Mouse (Mus musculus) erythroblast, embryonic 14.5 days (primary cell): Measurements from ENCODE around the gene Tmem30b. TPM values are rescaled to one million over a fixed set of nuclear protein-coding genes. Genes with fewer than 3 reads are reported as not detected.

Source experiments
- H3K27me3 ChIP-seq: 2 replicates; pipeline ENCODE4 v1.6.1; 2012; ENCODE audit warnings: inconsistent platforms; ENCODE audit not compliant: control insufficient read depth
- H3K36me3 ChIP-seq: 2 replicates; pipeline ENCODE4 v1.6.1; 2012; ENCODE audit warnings: mild to moderate bottlenecking, inconsistent platforms; ENCODE audit not compliant: control insufficient read depth
- H3K4me1 ChIP-seq: 2 replicates; pipeline ENCODE4 v1.6.1; 2012; ENCODE audit warnings: inconsistent platforms; ENCODE audit not compliant: control insufficient read depth
- H3K4me3 ChIP-seq: replicated peaks from 2 replicates; pipeline ENCODE3; 2012; ENCODE audit warnings: moderate library complexity, mild to moderate bottlenecking, inconsistent platforms
- H3K9me3 ChIP-seq: 2 replicates; pipeline ENCODE4 v1.6.1; 2012; ENCODE audit warnings: low read length, inconsistent platforms, mixed read lengths; ENCODE audit not compliant: control insufficient read depth
- GATA1 ChIP-seq: IDR thresholded peaks from 2 replicates; pipeline ENCODE4 v1.6.1; 2012; ENCODE audit warnings: low read length, inconsistent platforms, mixed read lengths
- TAL1 ChIP-seq: IDR thresholded peaks from 3 replicates; pipeline ENCODE4 v1.6.1; 2012; ENCODE audit warnings: low read length, inconsistent platforms, mixed read lengths
- polyA plus RNA-seq: library from polyadenylated mRNA; stranded (reverse); fragments of >175 nt; gene quantifications from 2 replicates; pipeline ENCODE4 v1.2.3, GENCODE M21; 2012

The Tmem30b gene
- polyA plus RNA-seq, 1 experiment = not detected

- no peaks in the 10 kb centered on the region for H3K9me3 ChIP-seq
- H3K4me3 ChIP-seq = no peak overlapping the region
- H3K36me3 ChIP-seq = no peaks in the 10 kb centered on the region
- H3K27me3 ChIP-seq = no peaks in the 10 kb centered on the region
- no peaks in the 10 kb centered on the region for H3K4me1 ChIP-seq
- no peak for TF ChIP-seq GATA1
- no peak for TF ChIP-seq TAL1
Observed at GRCm38 (mm10) chr12:73525254-73525885, 20.8 kb downstream of the Tmem30b start.

- Histone ChIP-seq H3K4me1 (no peaks in the 10 kb centered on the region), H3K9me3 (no peaks in the 10 kb centered on the region), H3K4me3 (no peak overlapping the region), H3K36me3 (no peaks in the 10 kb centered on the region), H3K27me3 (no peaks in the 10 kb centered on the region)
- TF ChIP-seq TAL1 (no peak), GATA1 (no peak)
Observed at GRCm38 (mm10) chr12:73523066-73523465, 23.1 kb downstream of the Tmem30b start.

- H3K4me1 ChIP-seq = no peaks in the 10 kb centered on the region
- no peaks in the 10 kb centered on the region for H3K27me3 ChIP-seq
- TF ChIP-seq GATA1 (no peak), TAL1 (no peak)
- H3K4me3 ChIP-seq = no peak overlapping the region
- H3K9me3 ChIP-seq = no peaks in the 10 kb centered on the region
- H3K36me3 ChIP-seq = no peaks in the 10 kb centered on the region
Observed at GRCm38 (mm10) chr12:73521944-73522343, 24.2 kb downstream of the Tmem30b start.

- no peak for TF ChIP-seq GATA1
- Histone ChIP-seq H3K36me3 (no peaks in the 10 kb centered on the region), H3K4me1 (no peaks in the 10 kb centered on the region), H3K27me3 (no peaks in the 10 kb centered on the region), H3K9me3 (no peaks in the 10 kb centered on the region), H3K4me3 (no peak overlapping the region)
Observed at GRCm38 (mm10) chr12:73521238-73521841, 24.9 kb downstream of the Tmem30b start.

- Histone ChIP-seq H3K36me3 (no peaks in the 10 kb centered on the region), H3K4me1 (no peaks in the 10 kb centered on the region), H3K4me3 (no peak overlapping the region), H3K9me3 (no peaks in the 10 kb centered on the region), H3K27me3 (no peaks in the 10 kb centered on the region)
- TF ChIP-seq TAL1 (no peak), GATA1 (no peak)
Observed at GRCm38 (mm10) chr12:73517768-73518167, 28.4 kb downstream of the Tmem30b start.

- no peaks in the 10 kb centered on the region for H3K4me1 ChIP-seq
- H3K4me3 ChIP-seq = no peak overlapping the region
- H3K9me3 ChIP-seq = no peaks in the 10 kb centered on the region
- TF ChIP-seq TAL1 = no peak
- no peak for TF ChIP-seq GATA1
- no peaks in the 10 kb centered on the region for H3K36me3 ChIP-seq
- H3K27me3 ChIP-seq = no peaks in the 10 kb centered on the region
Observed at GRCm38 (mm10) chr12:73517022-73517709, 29.0 kb downstream of the Tmem30b start.

- Histone ChIP-seq H3K9me3 (no peaks in the 10 kb centered on the region), H3K36me3 (no peaks in the 10 kb centered on the region), H3K4me1 (no peaks in the 10 kb centered on the region), H3K4me3 (no peak overlapping the region), H3K27me3 (no peaks in the 10 kb centered on the region)
- TF ChIP-seq GATA1 = no peak
- TF ChIP-seq TAL1 = no peak
Observed at GRCm38 (mm10) chr12:73516516-73516915, 29.7 kb downstream of the Tmem30b start.

- Histone ChIP-seq H3K4me3 (no peak overlapping the region), H3K36me3 (no peaks in the 10 kb centered on the region), H3K27me3 (no peaks in the 10 kb centered on the region), H3K9me3 (no peaks in the 10 kb centered on the region), H3K4me1 (no peaks in the 10 kb centered on the region)
- no peak for TF ChIP-seq TAL1
- TF ChIP-seq GATA1 = no peak
Observed at GRCm38 (mm10) chr12:73514722-73515121, 31.5 kb downstream of the Tmem30b start.

- Histone ChIP-seq H3K36me3 (no peaks in the 10 kb centered on the region), H3K4me1 (no peaks in the 10 kb centered on the region), H3K27me3 (no peaks in the 10 kb centered on the region), H3K4me3 (no peak overlapping the region), H3K9me3 (no peaks in the 10 kb centered on the region)
- TF ChIP-seq GATA1 (no peak), TAL1 (no peak)
Observed at GRCm38 (mm10) chr12:73513958-73514357, 32.2 kb downstream of the Tmem30b start.
